Mouse (Mus musculus): ENCODE measurements around the gene Lgals4. TPM values are rescaled to one million over a fixed set of nuclear protein-coding genes. Genes with fewer than 3 reads are reported as not detected.

The Lgals4 gene
- polyA plus RNA-seq, 1 experiment from 2014 or later = 3.4 TPM

- Histone ChIP-seq H3K27ac (replicated peaks; ENCODE audit: low read depth, low read length) (no peak overlapping the region), H3K4me1 (ENCODE audit: control insufficient read depth, insufficient read depth, low read length) (no peaks in the 10 kb centered on the region), H3K4me2 (ENCODE audit: low read depth, low read length) (no peak overlapping the region), H3K9me3 (ENCODE audit: control insufficient read depth, low read length) (no peaks in the 10 kb centered on the region), H3K9ac (ENCODE audit: low read depth, low read length) (no peak overlapping the region), H3K36me3 (ENCODE audit: control insufficient read depth, insufficient read depth, low read length) (peaks cover 31% of the 10 kb centered on the region), H3K27me3 (replicated peaks; ENCODE audit: control insufficient read depth, insufficient read depth, low read length) (no peaks in the 10 kb centered on the region), H3K4me3 (ENCODE audit: low read depth, low read length) (no peak overlapping the region)
- no peak for DNase-seq (ENCODE audit: low spot score)
- 91% methylated on average over 3 of the region's 5 CpGs for WGBS
- ATAC-seq (ENCODE audit: low read depth) = no peak
Observed at GRCm38 (mm10) chr7:28830981-28831380, 2.7 kb upstream of the Lgals4 start.

GRCm38 (mm10) chr7:28831411-28832125, 2.1 kb upstream of the Lgals4 start:
- ATAC-seq (ENCODE audit: low read depth) = no peak
- H3K36me3 ChIP-seq (ENCODE audit: control insufficient read depth, insufficient read depth, low read length) = peaks cover 31% of the 10 kb centered on the region
- WGBS = 90% methylated on average over 17 of the region's 17 CpGs

GRCm38 (mm10) chr7:28832137-28832536, 1.5 kb upstream of the Lgals4 start:
- Histone ChIP-seq H3K27ac (replicated peaks; ENCODE audit: low read depth, low read length) (no peak overlapping the region), H3K4me1 (ENCODE audit: control insufficient read depth, insufficient read depth, low read length) (no peaks in the 10 kb centered on the region), H3K4me2 (ENCODE audit: low read depth, low read length) (no peak overlapping the region), H3K27me3 (replicated peaks; ENCODE audit: control insufficient read depth, insufficient read depth, low read length) (no peaks in the 10 kb centered on the region), H3K9me3 (ENCODE audit: control insufficient read depth, low read length) (no peaks in the 10 kb centered on the region), H3K36me3 (ENCODE audit: control insufficient read depth, insufficient read depth, low read length) (peaks cover 31% of the 10 kb centered on the region), H3K9ac (ENCODE audit: low read depth, low read length) (no peak overlapping the region), H3K4me3 (ENCODE audit: low read depth, low read length) (no peak overlapping the region)
- DNase-seq (ENCODE audit: low spot score) (no peak), ATAC-seq (ENCODE audit: low read depth) (no peak)
- 68% methylated on average over 6 of the region's 6 CpGs for WGBS

More at GRCm38 (mm10) chr7:28831411-28832125, 2.1 kb upstream of the Lgals4 start:
- H3K27me3 ChIP-seq (replicated peaks; ENCODE audit: control insufficient read depth, insufficient read depth, low read length) = no peaks in the 10 kb centered on the region
- H3K4me1 ChIP-seq (ENCODE audit: control insufficient read depth, insufficient read depth, low read length) = no peaks in the 10 kb centered on the region
- no peak overlapping the region for H3K27ac ChIP-seq (replicated peaks; ENCODE audit: low read depth, low read length)
- no peaks in the 10 kb centered on the region for H3K9me3 ChIP-seq (ENCODE audit: control insufficient read depth, low read length)
- no peak overlapping the region for H3K9ac ChIP-seq (ENCODE audit: low read depth, low read length)
- no peak overlapping the region for H3K4me2 ChIP-seq (ENCODE audit: low read depth, low read length)
- DNase-seq (ENCODE audit: low spot score) = no peak
- no peak overlapping the region for H3K4me3 ChIP-seq (ENCODE audit: low read depth, low read length)

- Histone ChIP-seq H3K9ac (ENCODE audit: low read depth, low read length) (no peak overlapping the region), H3K4me1 (ENCODE audit: control insufficient read depth, insufficient read depth, low read length) (no peaks in the 10 kb centered on the region), H3K27ac (replicated peaks; ENCODE audit: low read depth, low read length) (no peak overlapping the region), H3K4me3 (ENCODE audit: low read depth, low read length) (no peak overlapping the region), H3K9me3 (ENCODE audit: control insufficient read depth, low read length) (no peaks in the 10 kb centered on the region), H3K27me3 (replicated peaks; ENCODE audit: control insufficient read depth, insufficient read depth, low read length) (no peaks in the 10 kb centered on the region), H3K36me3 (ENCODE audit: control insufficient read depth, insufficient read depth, low read length) (peaks cover 4% of the 10 kb centered on the region), H3K4me2 (ENCODE audit: low read depth, low read length) (no peak overlapping the region)
- DNase-seq (ENCODE audit: low spot score) (no peak), ATAC-seq (ENCODE audit: low read depth) (no peak)
- WGBS = 82% methylated on average over 5 of the region's 5 CpGs
Observed at GRCm38 (mm10) chr7:28836936-28837335, 3.3 kb downstream of the Lgals4 start.

GRCm38 (mm10) chr7:28838331-28838730, 4.7 kb downstream of the Lgals4 start:
- Histone ChIP-seq H3K9ac (ENCODE audit: low read depth, low read length) (no peak overlapping the region), H3K27me3 (replicated peaks; ENCODE audit: control insufficient read depth, insufficient read depth, low read length) (no peaks in the 10 kb centered on the region), H3K4me2 (ENCODE audit: low read depth, low read length) (no peak overlapping the region), H3K27ac (replicated peaks; ENCODE audit: low read depth, low read length) (no peak overlapping the region), H3K4me3 (ENCODE audit: low read depth, low read length) (no peak overlapping the region), H3K9me3 (ENCODE audit: control insufficient read depth, low read length) (no peaks in the 10 kb centered on the region), H3K4me1 (ENCODE audit: control insufficient read depth, insufficient read depth, low read length) (no peaks in the 10 kb centered on the region), H3K36me3 (ENCODE audit: control insufficient read depth, insufficient read depth, low read length) (no peaks in the 10 kb centered on the region)
- ATAC-seq (ENCODE audit: low read depth) (no peak), DNase-seq (ENCODE audit: low spot score) (no peak)
- 76% methylated on average over 9 of the region's 9 CpGs for WGBS

GRCm38 (mm10) chr7:28847273-28847672, 13.6 kb downstream of the Lgals4 start:
- Histone ChIP-seq H3K4me2 (ENCODE audit: low read depth, low read length) (no peak overlapping the region), H3K27ac (replicated peaks; ENCODE audit: low read depth, low read length) (no peak overlapping the region), H3K9ac (ENCODE audit: low read depth, low read length) (no peak overlapping the region), H3K4me1 (ENCODE audit: control insufficient read depth, insufficient read depth, low read length) (peaks cover 5% of the 10 kb centered on the region; the same call in 1 of the 2 replicates), H3K4me3 (ENCODE audit: low read depth, low read length) (no peak overlapping the region), H3K27me3 (replicated peaks; ENCODE audit: control insufficient read depth, insufficient read depth, low read length) (no peaks in the 10 kb centered on the region), H3K36me3 (ENCODE audit: control insufficient read depth, insufficient read depth, low read length) (no peaks in the 10 kb centered on the region), H3K9me3 (ENCODE audit: control insufficient read depth, low read length) (no peaks in the 10 kb centered on the region)
- 76% methylated on average over 1 of the region's 1 CpGs for WGBS
- ATAC-seq (ENCODE audit: low read depth) = no peak
- DNase-seq (ENCODE audit: low spot score) = no peak

GRCm38 (mm10) chr7:28849700-28850236, 16.1 kb downstream of the Lgals4 start:
- H3K4me3 ChIP-seq (ENCODE audit: low read depth, low read length) = no peak overlapping the region
- H3K4me1 ChIP-seq (ENCODE audit: control insufficient read depth, insufficient read depth, low read length) = peaks cover 5% of the 10 kb centered on the region; the same call in 1 of the 2 replicates
- no peak overlapping the region for H3K4me2 ChIP-seq (ENCODE audit: low read depth, low read length)
- peak; percentile 84 for DNase-seq (ENCODE audit: low spot score)
- no peaks in the 10 kb centered on the region for H3K9me3 ChIP-seq (ENCODE audit: control insufficient read depth, low read length)
- H3K27ac ChIP-seq (replicated peaks; ENCODE audit: low read depth, low read length) = peak overlapping the region; percentile 67
- H3K36me3 ChIP-seq (ENCODE audit: control insufficient read depth, insufficient read depth, low read length) = no peaks in the 10 kb centered on the region
- H3K27me3 ChIP-seq (replicated peaks; ENCODE audit: control insufficient read depth, insufficient read depth, low read length) = no peaks in the 10 kb centered on the region
- 25% methylated on average over 1 of the region's 1 CpGs for WGBS
- peak; percentile 90 for ATAC-seq (ENCODE audit: low read depth)
- no peak overlapping the region for H3K9ac ChIP-seq (ENCODE audit: low read depth, low read length)

GRCm38 (mm10) chr7:28850642-28851041, 17.0 kb downstream of the Lgals4 start:
- DNase-seq (ENCODE audit: low spot score) (no peak), ATAC-seq (ENCODE audit: low read depth) (no peak)
- Histone ChIP-seq H3K9ac (ENCODE audit: low read depth, low read length) (no peak overlapping the region), H3K9me3 (ENCODE audit: control insufficient read depth, low read length) (no peaks in the 10 kb centered on the region), H3K27me3 (replicated peaks; ENCODE audit: control insufficient read depth, insufficient read depth, low read length) (no peaks in the 10 kb centered on the region), H3K4me3 (ENCODE audit: low read depth, low read length) (no peak overlapping the region), H3K4me2 (ENCODE audit: low read depth, low read length) (no peak overlapping the region), H3K27ac (replicated peaks; ENCODE audit: low read depth, low read length) (0 out of 2 replicates have a peak overlapping the region, but pooled peaks have one; percentile 15), H3K36me3 (ENCODE audit: control insufficient read depth, insufficient read depth, low read length) (no peaks in the 10 kb centered on the region), H3K4me1 (ENCODE audit: control insufficient read depth, insufficient read depth, low read length) (peaks cover 5% of the 10 kb centered on the region; the same call in 1 of the 2 replicates)
- WGBS = 81% methylated on average over 4 of the region's 4 CpGs

GRCm38 (mm10) chr7:28859953-28860352, 26.3 kb downstream of the Lgals4 start:
- H3K9ac ChIP-seq (ENCODE audit: low read depth, low read length) = no peak overlapping the region
- H3K27me3 ChIP-seq (replicated peaks; ENCODE audit: control insufficient read depth, insufficient read depth, low read length) = no peaks in the 10 kb centered on the region
- ATAC-seq (ENCODE audit: low read depth) = no peak
- H3K4me3 ChIP-seq (ENCODE audit: low read depth, low read length) = no peak overlapping the region
- H3K4me2 ChIP-seq (ENCODE audit: low read depth, low read length) = no peak overlapping the region
- H3K36me3 ChIP-seq (ENCODE audit: control insufficient read depth, insufficient read depth, low read length) = no peaks in the 10 kb centered on the region
- WGBS = 80% methylated on average over 2 of the region's 2 CpGs
- no peak for DNase-seq (ENCODE audit: low spot score)
- H3K27ac ChIP-seq (replicated peaks; ENCODE audit: low read depth, low read length) = no peak overlapping the region
- H3K4me1 ChIP-seq (ENCODE audit: control insufficient read depth, insufficient read depth, low read length) = peaks cover 11% of the 10 kb centered on the region; the same call in 1 of the 2 replicates
- no peaks in the 10 kb centered on the region for H3K9me3 ChIP-seq (ENCODE audit: control insufficient read depth, low read length)

Measured in embryonic facial prominence, embryonic 14.5 days (tissue).